Mouse (Mus musculus): ENCODE measurements at regions not wholly inside any gene's neighbourhood (a gene's known extent, or its start where the extent isn't known, plus 50 kb on each side); places are given as distances from the start of the nearest gene placed in this dataset.

DNA sequence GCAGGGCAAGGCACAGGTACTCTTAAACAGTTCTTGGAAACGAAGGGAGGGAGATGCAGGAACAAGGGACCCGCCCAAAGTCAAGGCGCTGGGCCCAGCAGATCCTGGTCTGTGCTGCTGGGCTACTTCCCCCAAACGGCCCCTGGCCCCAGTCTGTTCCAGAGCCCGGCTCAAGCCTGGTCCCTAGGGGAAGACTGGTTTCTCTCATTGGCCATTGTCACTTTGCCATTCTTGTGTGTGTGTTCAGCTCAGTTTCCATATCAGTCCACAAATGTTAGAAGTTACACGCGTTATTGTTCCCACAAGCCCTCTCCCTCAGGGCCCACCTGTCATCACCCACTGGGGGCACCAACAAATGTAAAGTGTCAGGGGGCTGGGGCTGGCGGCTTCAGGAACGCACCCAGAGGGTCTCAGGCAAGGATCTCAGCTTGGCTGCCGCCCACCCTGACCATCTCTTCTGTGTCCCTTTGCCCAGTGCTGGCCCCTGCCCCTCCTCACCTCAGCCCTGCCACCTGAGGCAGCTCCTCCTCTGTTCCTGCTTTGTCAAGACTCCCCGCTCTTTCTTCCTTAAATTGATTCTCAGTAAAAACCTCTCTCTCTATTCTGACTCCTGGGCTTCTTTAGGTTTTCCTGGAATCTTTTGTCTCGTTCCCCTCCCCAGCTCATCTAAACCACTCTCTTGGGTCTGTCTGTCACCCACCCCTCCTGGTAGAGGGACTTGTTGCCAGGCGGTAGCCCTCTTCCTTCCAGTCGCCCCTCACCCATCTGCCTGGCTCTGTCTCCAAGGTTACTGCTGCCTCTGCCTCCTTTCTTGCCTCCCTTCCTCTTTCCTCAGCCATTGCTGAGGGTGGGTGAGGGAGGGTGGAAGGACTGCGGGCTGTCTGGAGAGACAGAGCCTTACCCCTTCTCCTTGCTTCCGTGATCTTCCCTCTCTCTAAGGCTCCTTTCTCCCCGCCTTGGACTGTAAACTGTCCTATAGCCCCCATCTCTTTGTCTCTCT is 69.2 kb upstream of the 4931429L15Rik start:
- TF ChIP-seq POLR2A (IDR thresholded peaks at IDR 0.05; ENCODE audit: control insufficient read depth, extremely low read depth, insufficient read depth, low read length, poor library complexity), result no peak
- no peak for TF ChIP-seq CTCF (IDR thresholded peaks at IDR 0.05; ENCODE audit: borderline replicate concordance, control insufficient read depth, extremely low read depth, insufficient read depth, low read length, poor library complexity)

Data from thymus, adult 2 months (tissue).